Mouse (Mus musculus) granulocyte monocyte progenitor cell, adult 5-6 weeks (primary cell): ENCODE results near the gene Hemk1. TPM values are rescaled to one million over a fixed set of nuclear protein-coding genes. Genes with fewer than 3 reads are reported as not detected.

ENCODE experiments used
- total RNA-seq, 2 experiments: library from RNA; stranded (forward) in 1 of 2; stranded (reverse) in 1 of 2; fragments of 200-712, 200-1000 nt in 1 of 2; fragments of >200 nt in 1 of 2; fragmentation: Nextera tagmentation in 1 of 2; gene quantifications; 2 replicates each; pipeline ENCODE4 v1.2.3; 2014 to 2017

Hemk1 gene
- total RNA-seq, 2 experiments from 2014 or later = 6.0 to 32.9 TPM

Other genes with a start within 250 kb of the Hemk1 start
- 0.39 TPM in 1 of 2 replicates, not detected in the other for gene Dock3, start 106.4 kb downstream of the Hemk1 start, total RNA-seq (2014; fragmentation: Nextera tagmentation)
- gene Dock3, start 106.4 kb downstream of the Hemk1 start, total RNA-seq (2017) = 0.05 and 0.17 TPM in 2 replicates
- 186 and 231 TPM in 2 replicates for gene Mapkapk3, start 48.5 kb downstream of the Hemk1 start, total RNA-seq (2014; fragmentation: Nextera tagmentation)
- gene Mapkapk3, start 48.5 kb downstream of the Hemk1 start, total RNA-seq (2017) = 191 and 207 TPM in 2 replicates
- gene Cish, start 42.3 kb downstream of the Hemk1 start, total RNA-seq (2014; fragmentation: Nextera tagmentation) = 0.24 and 18.2 TPM in 2 replicates
- 0.09 and 0.36 TPM in 2 replicates for gene Cish, start 42.3 kb downstream of the Hemk1 start, total RNA-seq (2017)
- not detected in 2 replicates for gene 6430571L13Rik, start 2.3 kb upstream of the Hemk1 start, total RNA-seq (2014; fragmentation: Nextera tagmentation)
- not detected in 2 replicates for gene 6430571L13Rik, start 2.3 kb upstream of the Hemk1 start, total RNA-seq (2017)
- gene Cacna2d2, start 61.3 kb upstream of the Hemk1 start, total RNA-seq (2014; fragmentation: Nextera tagmentation) = 0.19 TPM in 1 of 2 replicates, not detected in the other
- gene Cacna2d2, start 61.3 kb upstream of the Hemk1 start, total RNA-seq (2017) = 0.09 and 0.10 TPM in 2 replicates
- gene Tmem115, start 195.6 kb upstream of the Hemk1 start, total RNA-seq (2014; fragmentation: Nextera tagmentation) = 12.2 and 13.7 TPM in 2 replicates
- gene Tmem115, start 195.6 kb upstream of the Hemk1 start, total RNA-seq (2017) = 12.1 and 12.5 TPM in 2 replicates
- gene Cyb561d2, start 203.8 kb upstream of the Hemk1 start, total RNA-seq (2014; fragmentation: Nextera tagmentation) = 21.2 and 31.0 TPM in 2 replicates
- gene Cyb561d2, start 203.8 kb upstream of the Hemk1 start, total RNA-seq (2017) = 13.2 and 13.9 TPM in 2 replicates
- 11.3 and 16.7 TPM in 2 replicates for gene Nprl2, start 203.9 kb upstream of the Hemk1 start, total RNA-seq (2014; fragmentation: Nextera tagmentation)
- gene Nprl2, start 203.9 kb upstream of the Hemk1 start, total RNA-seq (2017) = 11.3 and 14.3 TPM in 2 replicates
- not detected in 2 replicates for gene Zmynd10, start 208.9 kb upstream of the Hemk1 start, total RNA-seq (2014; fragmentation: Nextera tagmentation)
- not detected in 2 replicates for gene Zmynd10, start 208.9 kb upstream of the Hemk1 start, total RNA-seq (2017)
- 40.2 and 42.2 TPM in 2 replicates for gene Rassf1, start 213.2 kb upstream of the Hemk1 start, total RNA-seq (2014; fragmentation: Nextera tagmentation)
- 34.1 and 36.7 TPM in 2 replicates for gene Rassf1, start 213.2 kb upstream of the Hemk1 start, total RNA-seq (2017)
- 22.8 and 34.5 TPM in 2 replicates for gene Tusc2, start 224.9 kb upstream of the Hemk1 start, total RNA-seq (2014; fragmentation: Nextera tagmentation)
- gene Tusc2, start 224.9 kb upstream of the Hemk1 start, total RNA-seq (2017) = 10.8 and 13.2 TPM in 2 replicates
- gene Hyal2, start 229.6 kb upstream of the Hemk1 start, total RNA-seq (2014; fragmentation: Nextera tagmentation) = 6.2 and 11.6 TPM in 2 replicates
- gene Hyal2, start 229.6 kb upstream of the Hemk1 start, total RNA-seq (2017) = 3.0 and 5.3 TPM in 2 replicates
- gene Hyal1, start 238.6 kb upstream of the Hemk1 start, total RNA-seq (2014; fragmentation: Nextera tagmentation) = 1.4 and 4.9 TPM in 2 replicates
- 0.56 and 1.0 TPM in 2 replicates for gene Hyal1, start 238.6 kb upstream of the Hemk1 start, total RNA-seq (2017)
- gene Naa80, start 240.5 kb upstream of the Hemk1 start, total RNA-seq (2014; fragmentation: Nextera tagmentation) = 7.1 and 18.2 TPM in 2 replicates
- 5.5 and 8.2 TPM in 2 replicates for gene Naa80, start 240.5 kb upstream of the Hemk1 start, total RNA-seq (2017)
- gene Hyal3, start 242.5 kb upstream of the Hemk1 start, total RNA-seq (2014; fragmentation: Nextera tagmentation) = 0.34 TPM in 1 of 2 replicates, not detected in the other
- 0.26 and 0.46 TPM in 2 replicates for gene Hyal3, start 242.5 kb upstream of the Hemk1 start, total RNA-seq (2017)
- gene Ifrd2, start 249.3 kb upstream of the Hemk1 start, total RNA-seq (2014; fragmentation: Nextera tagmentation) = 89.9 and 105 TPM in 2 replicates
- gene Ifrd2, start 249.3 kb upstream of the Hemk1 start, total RNA-seq (2017) = 46.9 and 76.8 TPM in 2 replicates